Mouse (Mus musculus) right cerebral cortex, postnatal 4 days (tissue): ENCODE measurements around the gene Sytl3.

Experiments used
- DNase-seq: peaks from one replicate; pipeline ENCODE4 v3.0.0-alpha.2; 2022

Sytl3 gene

DNA sequence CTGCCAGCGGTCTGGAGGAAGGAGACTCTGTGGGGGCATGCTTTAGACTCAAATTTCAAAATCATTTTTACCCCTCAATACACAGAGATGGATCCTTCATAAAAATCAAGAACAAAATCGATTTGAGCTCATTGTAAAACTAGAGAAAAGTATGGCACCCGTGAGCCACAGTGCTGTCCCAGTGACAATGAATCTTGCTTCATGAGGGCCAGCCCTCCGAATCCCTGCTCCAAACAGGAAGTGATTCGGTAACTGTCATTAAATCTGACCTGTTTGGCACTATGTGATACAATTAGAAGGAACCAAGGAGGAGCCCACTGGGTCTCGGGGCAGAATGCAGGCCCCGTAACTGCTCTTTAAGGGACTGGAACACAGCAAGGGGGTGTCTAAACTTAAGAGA is 79.9 kb downstream of the Sytl3 start:
- no peak for DNase-seq

DNA sequence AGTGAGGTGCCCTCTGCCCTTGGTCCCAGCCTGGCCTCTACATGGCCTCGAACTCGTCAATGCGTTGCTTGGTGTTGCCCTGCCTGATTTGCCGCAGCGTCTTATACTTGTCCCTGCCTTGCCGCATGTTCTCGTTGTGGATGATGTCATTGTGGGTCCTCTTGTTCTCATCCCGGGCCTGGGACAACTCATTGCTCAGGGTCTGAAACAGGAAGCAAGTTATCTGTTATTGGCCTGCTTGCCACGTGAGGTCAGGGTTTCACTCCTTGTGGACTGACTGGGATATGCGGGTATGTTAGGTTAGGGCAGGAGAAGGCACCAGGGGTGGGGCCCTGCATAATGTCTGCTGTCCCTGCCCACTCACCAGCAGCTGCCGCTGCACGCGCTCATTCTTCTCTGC is 80.4 kb downstream of the Sytl3 start:
- peak; percentile 1 for DNase-seq

DNA sequence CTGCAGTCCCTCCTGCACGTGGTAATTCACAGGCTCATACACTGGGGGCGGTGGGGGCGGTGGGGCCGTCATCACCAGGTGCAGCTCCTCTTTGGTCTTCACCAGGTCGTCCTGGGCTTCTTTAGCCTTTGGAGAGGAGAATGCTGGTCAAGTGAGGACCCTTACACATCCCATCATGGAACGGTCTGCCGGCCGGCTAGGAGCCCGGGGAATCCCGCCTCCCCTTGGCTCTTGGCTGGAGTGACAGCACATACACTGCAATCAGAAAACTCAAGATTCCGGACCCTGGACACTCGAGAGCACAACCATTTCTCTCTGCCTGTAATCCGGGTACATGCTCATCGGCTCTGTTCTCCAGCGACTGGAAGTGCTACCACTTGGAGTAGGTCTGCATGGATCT is 80.9 kb downstream of the Sytl3 start:
- no peak for DNase-seq

DNA sequence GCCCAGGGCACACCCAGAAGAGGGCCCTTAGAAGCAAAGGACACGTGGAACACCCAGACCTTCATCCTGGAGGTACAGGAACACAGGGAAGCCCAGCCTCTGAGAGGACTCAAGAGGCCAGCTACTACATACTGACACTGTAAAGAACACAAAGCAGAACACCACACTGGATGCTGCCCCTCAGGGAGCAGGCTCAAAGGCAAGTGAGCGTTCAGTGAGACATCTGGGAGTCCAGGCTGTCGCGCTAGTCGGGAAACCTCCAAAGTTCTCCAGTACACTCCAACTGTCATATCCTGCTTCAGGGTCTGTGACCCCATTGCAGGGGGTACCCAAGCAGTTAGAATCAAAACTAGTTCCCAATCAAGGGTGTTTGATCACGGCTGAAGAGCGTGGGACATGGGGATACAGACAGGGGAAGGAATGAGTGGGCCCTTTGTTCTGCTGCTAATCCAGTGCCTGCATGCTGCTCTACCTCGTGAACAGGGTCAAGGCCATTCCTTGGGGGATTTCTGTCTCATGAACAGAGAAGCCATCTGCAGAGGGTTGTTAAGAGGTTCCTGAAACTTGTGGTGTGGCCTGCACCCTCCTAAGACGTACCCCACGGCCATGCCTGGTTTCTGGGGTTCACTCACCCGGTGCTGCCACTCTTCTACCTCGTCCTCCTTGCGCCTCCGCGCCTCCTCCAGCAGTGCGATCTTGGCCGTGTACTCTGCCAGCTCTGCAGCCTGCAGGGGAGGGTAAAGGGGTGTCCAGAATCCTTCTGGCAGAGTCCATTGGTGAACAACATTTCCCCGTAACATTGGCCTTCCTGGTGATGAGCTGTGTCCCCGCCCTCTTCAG is 81.7 kb downstream of the Sytl3 start:
- DNase-seq, result no peak

DNA sequence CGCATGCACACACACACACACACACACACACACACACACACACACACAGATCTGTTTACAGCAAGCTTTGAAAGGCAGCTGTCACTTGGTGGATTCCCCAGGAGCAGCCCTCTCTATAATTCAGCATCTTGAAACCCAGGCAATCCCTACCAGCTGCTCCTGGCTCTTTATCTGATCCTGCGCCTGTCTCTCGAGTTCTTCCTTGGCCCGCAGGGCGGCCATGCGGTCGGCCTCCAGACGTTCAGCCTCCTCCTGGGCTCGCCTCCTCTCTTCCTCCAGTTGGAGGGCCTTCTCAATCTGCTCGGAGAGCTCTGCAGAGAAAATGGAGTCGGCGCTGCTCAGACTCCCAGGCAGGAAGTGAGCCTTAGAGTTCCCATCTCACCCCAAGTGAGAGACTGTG is 82.4 kb downstream of the Sytl3 start:
- no peak for DNase-seq

DNA sequence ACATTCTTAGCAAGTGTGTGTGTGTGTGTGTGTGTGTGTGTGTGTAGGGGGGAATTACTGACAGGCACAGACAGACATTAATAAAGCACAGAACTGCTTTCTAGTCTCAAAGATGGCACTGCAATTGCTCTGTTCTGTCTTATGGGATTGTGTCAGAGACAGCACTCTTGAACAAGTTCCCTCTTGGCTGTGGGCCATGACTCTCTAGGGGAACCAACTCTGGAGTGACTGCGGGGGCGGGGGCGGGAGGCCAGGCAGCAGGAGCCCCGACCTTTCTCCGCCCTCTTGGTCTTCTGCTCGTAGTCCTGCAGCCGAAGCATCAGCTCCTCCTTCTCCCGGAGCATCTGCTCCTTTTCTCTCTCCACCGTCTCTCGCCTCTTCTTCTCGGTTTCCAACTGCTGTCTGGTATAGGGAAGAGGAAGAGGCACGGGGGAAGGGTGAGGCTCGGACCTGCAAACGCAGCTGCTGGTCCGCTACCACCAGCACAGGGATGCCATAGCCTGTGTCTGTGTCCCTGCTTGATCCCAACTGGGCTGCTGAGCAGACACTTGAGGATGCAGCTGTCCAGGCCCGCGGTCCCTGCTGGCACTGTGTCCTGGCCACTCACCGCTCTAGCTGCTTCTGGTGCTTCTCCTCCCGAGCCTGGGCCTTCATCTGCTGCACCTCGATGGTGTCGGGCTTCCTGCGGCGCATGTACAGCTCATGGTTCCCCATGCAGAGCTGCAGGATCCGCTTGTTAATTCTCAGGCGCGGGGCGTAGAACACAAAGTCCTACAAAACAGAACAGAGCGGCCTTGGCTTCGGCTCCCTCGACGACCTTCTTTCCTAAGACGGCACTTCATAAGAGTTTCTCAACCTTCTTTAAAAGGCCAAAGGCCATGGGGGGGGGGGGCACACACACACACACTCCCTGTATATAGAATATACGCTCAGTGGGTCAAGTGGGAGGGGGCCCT is 83.5 kb downstream of the Sytl3 start:
- DNase-seq, result peak; percentile 39

DNA sequence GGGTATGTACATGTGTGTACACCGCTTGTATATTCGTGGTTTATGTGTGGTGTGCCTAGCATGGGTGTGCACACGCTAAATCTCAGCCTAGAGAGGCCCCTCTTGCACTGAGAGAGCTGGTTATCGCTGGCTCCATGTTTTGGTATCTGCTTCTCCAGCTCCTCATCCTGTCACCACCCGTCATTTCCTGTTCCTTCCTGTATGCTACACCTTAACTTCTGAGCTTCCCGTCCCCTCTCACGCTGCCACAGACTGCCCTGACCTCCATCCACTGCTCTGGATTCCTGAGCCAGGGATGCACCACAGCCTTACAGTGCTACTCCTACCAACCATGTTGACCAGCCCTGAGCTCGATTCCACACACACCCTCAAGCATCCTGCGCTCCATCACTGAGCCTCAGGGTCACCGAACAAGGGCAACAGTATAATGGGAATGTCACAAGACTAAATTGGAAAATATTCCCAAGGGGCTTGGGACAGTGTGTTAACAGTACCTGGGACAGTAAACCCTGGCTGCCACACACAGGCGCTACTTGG is 84.2 kb downstream of the Sytl3 start:
- no peak for DNase-seq

DNA sequence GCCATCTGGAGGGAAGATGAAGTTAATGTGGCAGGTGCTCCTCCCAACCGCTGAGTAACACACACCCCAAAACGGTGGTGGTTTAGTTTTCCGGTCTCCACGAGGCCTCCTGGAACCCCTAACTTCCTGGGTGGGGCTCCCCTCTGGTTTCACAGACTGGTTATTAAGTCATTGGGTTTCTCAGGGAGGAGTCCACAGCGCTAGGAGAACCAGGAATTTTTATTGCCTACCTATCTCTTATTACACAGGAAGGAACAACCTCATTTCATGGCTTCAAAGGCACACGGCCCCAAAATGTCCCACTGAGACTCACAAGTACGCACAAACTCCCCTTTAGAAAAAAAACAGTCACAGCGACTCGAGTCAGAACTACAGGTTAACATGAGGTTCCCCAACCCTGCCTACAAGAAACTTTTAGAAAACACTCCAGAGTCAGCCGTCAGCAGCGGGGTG is 84.9 kb downstream of the Sytl3 start:
- DNase-seq, result no peak

DNA sequence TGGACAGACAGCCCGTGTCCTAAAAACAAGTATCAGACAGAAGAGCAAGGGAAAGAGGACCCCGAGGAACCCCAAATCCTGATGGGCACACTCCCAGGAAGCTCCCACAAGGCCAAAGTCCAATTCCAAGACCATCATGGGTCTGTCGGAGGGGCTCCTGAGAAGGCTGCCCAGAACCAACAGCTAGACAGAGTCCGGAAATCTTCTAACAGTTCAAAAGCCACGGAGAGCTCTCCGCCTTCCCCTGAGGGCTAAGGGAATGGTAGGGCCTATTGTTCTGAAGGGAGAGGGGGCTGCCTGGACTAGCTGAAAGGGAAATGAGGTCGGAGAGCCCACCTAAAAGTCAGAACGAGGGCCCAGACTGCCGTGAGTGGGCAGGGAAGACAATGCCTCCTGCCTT is 85.5 kb downstream of the Sytl3 start:
- no peak for DNase-seq

DNA sequence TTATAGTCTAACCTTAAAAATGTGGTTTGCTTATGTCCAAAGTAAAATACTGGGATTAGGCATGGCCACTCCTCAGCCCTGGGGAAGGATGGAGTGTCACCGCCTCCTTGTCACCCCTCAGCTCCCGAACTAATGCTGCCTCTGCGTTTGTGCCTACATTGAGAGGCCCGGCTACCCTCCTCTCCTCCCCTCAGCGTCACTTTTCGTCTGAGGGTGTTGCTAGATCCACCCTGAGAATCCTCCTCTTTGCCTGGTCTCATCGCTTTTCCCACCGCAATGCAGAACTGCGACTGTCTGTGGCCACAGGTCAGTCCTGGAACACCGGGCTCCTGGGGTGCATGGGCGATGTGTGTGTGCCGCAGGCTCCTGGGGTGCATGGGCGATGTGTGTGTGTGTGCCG is 86.0 kb downstream of the Sytl3 start:
- DNase-seq, result no peak

DNA sequence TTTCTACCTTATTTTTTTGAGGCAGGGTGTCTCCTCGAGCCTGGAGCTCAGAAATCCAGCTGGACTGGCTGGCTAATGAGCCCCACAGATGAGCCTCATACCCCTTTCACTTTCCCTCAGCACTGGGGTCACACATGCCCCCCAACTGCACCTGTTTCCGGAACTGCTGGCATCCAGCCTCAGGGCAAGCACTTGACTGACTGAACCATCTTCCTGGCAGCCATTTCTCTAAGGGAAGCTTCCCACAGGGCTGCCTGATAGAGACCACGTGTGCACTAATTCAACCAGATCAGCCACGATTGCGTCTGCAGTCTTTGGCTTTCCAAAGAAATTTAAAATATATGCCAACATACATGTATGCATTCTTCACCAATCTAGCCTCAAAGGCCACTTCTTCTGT is 86.6 kb downstream of the Sytl3 start:
- no peak for DNase-seq

DNA sequence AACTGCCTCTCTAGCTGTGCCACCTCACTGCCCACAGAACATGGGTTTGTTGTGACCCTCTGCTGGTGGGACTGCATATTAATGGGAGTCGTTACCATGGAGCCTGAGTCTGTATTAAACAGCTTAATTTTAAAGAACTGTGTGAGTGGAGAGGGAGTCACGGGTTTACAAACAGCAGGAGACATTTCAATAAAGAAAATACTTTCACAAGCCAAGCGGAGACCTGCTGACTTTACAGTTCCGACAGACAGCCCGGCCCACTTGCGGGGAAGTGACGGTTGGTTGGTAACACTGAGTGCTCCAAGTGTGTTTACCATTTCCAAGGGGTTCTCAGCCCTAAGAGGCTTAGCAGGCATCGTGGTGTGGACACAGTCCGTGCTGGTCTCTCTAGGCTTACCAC is 87.1 kb downstream of the Sytl3 start:
- no peak for DNase-seq

DNA sequence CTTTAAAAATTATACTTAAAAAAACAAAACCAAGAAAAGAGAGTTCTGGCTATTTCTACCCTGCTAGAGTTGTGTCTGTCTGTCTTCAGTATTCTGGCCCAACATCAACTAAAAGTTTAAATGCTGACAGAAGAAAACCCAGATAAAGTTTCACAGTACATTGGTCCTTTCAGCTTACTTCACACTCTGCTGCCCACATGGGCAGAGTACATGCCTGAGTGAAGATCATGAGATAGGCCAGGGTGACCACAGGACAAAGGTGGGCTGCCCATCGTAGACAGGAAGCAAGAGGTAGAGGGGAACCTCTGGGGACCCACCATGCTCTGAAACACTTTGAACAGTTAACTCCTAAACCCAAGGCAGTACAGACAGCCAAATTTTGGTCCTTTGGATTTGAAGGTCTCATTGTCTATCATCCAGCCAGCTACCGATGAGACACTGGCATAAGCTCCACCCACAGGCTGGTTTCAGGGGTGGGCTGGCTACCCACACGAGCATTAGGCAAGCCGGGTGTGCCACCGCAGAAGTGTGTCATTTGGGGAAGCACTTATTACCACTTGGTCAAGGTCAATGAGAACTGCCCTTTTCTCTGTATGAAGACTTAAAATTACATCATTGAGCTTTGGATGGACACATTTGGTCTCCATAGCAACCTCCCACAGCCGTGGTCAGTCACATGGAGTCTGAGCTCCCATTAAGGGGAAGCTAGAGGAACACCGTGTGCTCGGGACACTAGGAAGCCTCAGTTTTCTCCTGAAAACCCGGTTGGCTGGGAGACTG is 87.7 kb downstream of the Sytl3 start:
- DNase-seq, result no peak

DNA sequence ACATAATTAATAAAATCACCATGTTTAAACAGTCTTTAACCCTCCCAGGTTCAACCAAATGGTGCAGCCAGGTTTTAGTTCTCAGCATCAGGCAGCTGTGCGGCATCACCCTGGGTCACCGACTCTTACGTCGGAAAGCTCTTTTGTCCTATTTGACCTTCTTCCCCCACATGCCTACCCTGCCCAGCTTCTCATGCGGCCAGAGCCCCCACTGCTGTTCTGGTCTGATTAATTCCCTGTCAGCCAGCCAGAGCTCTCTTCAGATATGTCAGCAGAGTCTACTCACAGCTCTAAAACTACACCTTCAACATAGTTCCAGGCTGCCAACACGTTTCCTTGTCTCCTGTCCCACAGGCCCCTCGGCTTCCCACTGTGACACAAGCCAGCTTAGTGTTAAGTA is 88.6 kb downstream of the Sytl3 start:
- no peak for DNase-seq

DNA sequence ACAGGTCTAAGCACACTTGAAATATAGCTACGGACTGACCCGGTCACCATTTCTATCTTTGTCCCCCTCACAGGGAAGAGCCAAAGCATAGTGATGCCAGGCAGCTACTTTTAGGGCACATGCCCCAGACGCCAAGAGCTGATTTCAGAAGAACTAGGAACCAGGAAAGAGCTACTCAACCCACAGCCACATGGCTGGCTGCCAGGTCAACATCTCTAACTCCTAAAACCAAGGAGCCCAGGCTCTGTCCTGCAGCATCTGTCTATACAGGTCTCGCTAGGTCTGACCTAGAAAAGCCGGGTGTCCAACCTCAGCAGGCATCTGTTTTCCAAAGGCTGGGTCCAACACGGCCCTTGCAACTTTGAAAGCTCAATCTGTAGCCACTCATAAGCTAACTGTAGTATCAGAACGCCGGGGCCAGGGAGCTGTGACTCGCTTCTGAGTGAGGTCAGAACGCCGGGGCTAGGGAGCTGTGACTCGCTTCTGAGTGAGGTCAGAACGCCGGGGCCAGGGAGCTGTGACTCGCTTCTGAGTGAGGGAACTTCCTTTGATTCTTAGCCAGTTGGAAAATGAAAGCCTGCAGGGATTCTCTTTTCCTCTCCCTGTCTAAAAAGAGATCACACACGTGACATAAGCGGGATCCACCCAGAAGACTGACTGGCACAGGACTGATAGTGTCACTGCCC is 90.0 kb downstream of the Sytl3 start:
- no peak for DNase-seq

DNA sequence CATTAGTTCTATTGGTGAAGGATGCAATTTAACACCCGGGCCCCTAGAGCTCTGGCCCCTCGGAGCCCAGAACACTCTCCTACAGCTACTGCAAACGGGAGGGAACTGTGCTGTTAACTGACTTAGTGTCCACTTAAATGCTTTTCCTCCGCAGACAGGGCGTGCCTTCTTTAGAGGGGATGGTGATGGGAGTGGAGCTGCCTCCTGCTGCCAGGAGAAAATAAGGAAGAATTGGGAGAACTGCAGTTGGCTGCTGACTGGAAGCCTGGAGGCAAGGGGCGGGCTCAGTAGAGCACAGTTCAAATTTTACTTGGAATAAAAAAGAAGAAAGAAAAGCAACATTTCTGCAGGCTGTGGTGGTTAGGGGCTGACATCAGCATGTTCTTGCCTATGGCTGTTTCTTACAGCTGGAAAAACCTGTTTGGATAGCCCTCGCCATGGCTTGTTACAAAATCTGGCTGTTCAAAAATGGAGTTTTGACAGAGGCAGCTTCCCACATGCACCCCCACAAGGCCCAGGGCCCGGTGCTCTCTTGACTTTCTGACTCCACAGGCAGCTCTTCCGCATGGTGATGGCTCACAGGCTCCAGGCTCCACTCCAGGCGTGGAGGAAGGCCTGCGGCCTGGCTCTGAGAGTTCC is 92.4 kb downstream of the Sytl3 start:
- no peak for DNase-seq

DNA sequence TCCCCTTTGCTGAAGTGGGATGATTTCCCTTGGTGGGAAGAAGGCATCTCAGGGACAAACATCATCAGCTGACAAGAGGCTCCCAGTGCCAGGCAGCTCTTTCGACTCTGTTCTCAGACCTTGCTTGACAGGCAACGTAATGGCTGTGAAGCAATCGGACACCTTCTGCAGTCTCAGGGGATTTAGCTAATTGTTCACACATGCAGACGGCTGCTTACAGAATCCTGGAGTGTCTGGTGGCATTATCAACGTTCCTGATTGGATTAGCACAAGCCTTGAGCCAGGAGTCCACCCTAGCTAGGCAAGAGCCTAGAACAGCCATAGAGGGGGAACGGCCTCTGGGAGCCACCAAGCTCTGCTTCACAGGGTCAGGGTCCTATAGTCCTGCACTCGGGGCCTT is 93.5 kb downstream of the Sytl3 start:
- no peak for DNase-seq

DNA sequence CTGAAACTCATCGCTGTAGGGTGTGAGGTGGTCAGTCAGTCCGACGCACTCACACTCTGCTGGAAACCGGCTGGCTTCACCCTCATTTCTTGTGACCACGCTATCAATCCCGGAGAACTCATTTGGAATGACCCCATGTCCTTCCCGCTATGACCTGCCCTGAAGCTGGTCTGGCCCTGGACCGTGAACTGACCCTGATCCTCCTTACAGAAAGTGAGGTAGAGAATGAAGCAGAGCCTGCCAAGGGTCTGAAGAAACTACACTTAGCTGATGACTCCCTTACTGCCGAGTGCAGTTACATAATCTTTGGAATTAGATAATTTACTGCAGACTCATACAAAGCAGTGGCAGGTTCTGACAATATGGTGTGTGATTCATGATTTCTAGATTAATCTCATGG is 96.3 kb downstream of the Sytl3 start:
- no peak for DNase-seq

DNA sequence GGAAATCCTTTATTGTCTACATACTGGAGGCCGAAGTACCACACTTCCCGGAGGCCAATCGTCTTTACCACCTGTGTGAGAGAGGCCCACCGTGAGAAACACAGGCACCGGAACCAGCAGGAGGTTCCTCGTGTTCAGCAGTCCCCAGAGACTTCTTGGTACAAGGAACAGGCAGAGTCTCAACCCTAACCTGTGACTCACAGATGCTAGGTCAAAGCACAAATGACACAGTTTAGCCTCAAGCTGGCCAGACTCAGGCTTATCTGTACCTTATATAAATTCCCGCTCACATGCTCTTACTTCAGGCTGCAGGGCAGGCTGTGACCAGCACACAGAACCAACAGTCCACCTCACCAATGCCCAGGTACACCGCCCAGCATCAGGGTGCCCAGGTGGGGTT is 97.0 kb downstream of the Sytl3 start:
- no peak for DNase-seq

DNA sequence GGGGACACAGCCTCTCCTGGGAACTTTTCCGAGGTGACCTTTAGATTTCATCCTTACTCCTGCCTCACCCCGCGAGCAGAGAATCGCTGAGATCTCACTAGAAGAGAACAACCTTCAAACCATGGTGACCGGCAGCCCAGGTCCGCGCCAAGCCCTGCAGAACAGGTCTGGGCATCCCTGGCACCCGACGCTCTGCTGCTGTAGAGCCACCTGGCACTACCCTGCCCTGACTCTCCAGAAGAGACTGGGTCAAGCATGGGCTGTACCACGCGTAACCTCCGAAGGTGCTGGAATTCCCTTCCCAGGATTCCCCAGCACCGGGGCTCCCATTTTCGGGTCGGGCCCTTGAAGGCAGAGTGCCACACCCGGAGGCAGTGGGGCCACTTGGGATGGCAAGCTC is 99.0 kb downstream of the Sytl3 start:
- DNase-seq, result no peak

DNA sequence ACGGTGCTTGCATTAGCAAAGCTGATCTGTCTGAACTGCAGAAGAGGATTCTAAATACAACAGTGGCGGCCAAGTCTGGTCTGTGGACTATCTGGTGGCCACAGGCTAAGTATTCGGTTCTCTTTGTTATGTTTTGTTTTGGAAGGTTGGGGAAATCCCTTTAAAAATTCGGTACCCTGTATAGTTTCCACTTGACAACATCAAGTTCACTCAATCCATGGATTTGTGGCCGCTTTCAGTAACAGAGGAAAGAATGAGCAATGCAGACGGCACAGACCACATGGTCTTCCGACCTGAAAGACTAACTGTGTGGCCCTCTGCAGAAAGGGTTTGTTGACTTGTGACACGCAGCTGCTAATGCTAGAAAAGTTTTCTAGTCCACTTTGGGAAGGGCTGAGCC is 100.0 kb downstream of the Sytl3 start:
- no peak for DNase-seq
